Comparison of ENCODE assay signal across 9 mouse cellular contexts in genomic region chr8:115186882-115187281, GRCm38 (mm10).
DNase-seq lines count a peak whose midpoint lies in the region; ATAC-seq and TF ChIP-seq lines count a peak whose summit lies in the region.
"Had no signal": no experiment of that assay in that cellular context is flagged by ENCODE, and none has a peak within 500 bp of the region (broad histone marks: within the 10 kb centered on the region; RNA-seq: fewer than 3 reads in every experiment).

No protein-coding gene starts in this region.

- 0 out of 2 replicates have a peak, but pooled peaks have one; percentile 35 for ATAC-seq in hindbrain, postnatal 0 days
- no peak for ATAC-seq in hindbrain, embryonic 12.5 days (ENCODE audit: low FRiP score)
- ATAC-seq in forebrain, embryonic 15.5 days (replicated peaks): peak; percentile 78

- peak; percentile 58 for DNase-seq in hindbrain, postnatal 0 days (ENCODE audit: low spot score)
- peak; percentile 82 for DNase-seq in embryo, embryonic 10 days (ENCODE audit: low spot score)
- DNase-seq in kidney, postnatal 4 days: peak; percentile 27 to 42
- DNase-seq in right cerebral cortex, adult 2 months (ENCODE audit: low spot score in 2 of 2): no peak
- DNase-seq in cerebellum, adult 11-12 months: no peak
- no peak for DNase-seq in layer of hippocampus, adult 2 months (ENCODE audit: low spot score in 2 of 2)
- DNase-seq: heart, adult 2 months had no signal

- 33% methylated on average over 1 of the region's 2 CpGs for WGBS in hindbrain, postnatal 0 days
- 3% methylated on average over 2 of the region's 2 CpGs for WGBS in hindbrain, embryonic 12.5 days
- 12% methylated on average over 2 of the region's 2 CpGs for WGBS in forebrain, embryonic 15.5 days

- H3K9ac ChIP-seq in hindbrain, postnatal 0 days (replicated peaks; ENCODE audit: low read length): no peak overlapping the region
- no peak overlapping the region for H3K9ac ChIP-seq in hindbrain, embryonic 12.5 days
- H3K9ac ChIP-seq in forebrain, embryonic 15.5 days (replicated peaks): no peak overlapping the region

- H3K9me3 ChIP-seq in hindbrain, postnatal 0 days (ENCODE audit: low read length): no peaks in the 10 kb centered on the region
- no peaks in the 10 kb centered on the region for H3K9me3 ChIP-seq in hindbrain, embryonic 12.5 days (replicated peaks)
- no peaks in the 10 kb centered on the region for H3K9me3 ChIP-seq in forebrain, embryonic 15.5 days

- H3K36me3 ChIP-seq in hindbrain, postnatal 0 days (ENCODE audit: insufficient read depth, low read length): no peaks in the 10 kb centered on the region
- H3K36me3 ChIP-seq in hindbrain, embryonic 12.5 days: no peaks in the 10 kb centered on the region
- no peaks in the 10 kb centered on the region for H3K36me3 ChIP-seq in forebrain, embryonic 15.5 days

- no peak overlapping the region for H3K4me3 ChIP-seq in hindbrain, postnatal 0 days (ENCODE audit: low read length)
- no peak overlapping the region for H3K4me3 ChIP-seq in hindbrain, embryonic 12.5 days
- no peak overlapping the region for H3K4me3 ChIP-seq in forebrain, embryonic 15.5 days
- H3K4me3 ChIP-seq in layer of hippocampus, adult 2 months: no peak overlapping the region
- H3K4me3 ChIP-seq: heart, adult 2 months had no signal

- no peak overlapping the region for H3K4me2 ChIP-seq in hindbrain, postnatal 0 days (ENCODE audit: low read depth, low read length)
- H3K4me2 ChIP-seq in hindbrain, embryonic 12.5 days (replicated peaks): no peak overlapping the region
- H3K4me2 ChIP-seq in forebrain, embryonic 15.5 days (replicated peaks): no peak overlapping the region

- H3K27ac ChIP-seq in hindbrain, postnatal 0 days: no peak overlapping the region
- no peak overlapping the region for H3K27ac ChIP-seq in hindbrain, embryonic 12.5 days
- no peak overlapping the region for H3K27ac ChIP-seq in forebrain, embryonic 15.5 days (replicated peaks)
- no peak overlapping the region for H3K27ac ChIP-seq in layer of hippocampus, adult 2 months
- H3K27ac ChIP-seq: heart, adult 2 months had no signal

- no peak for TF ChIP-seq CTCF in hindbrain, postnatal 0 days (IDR thresholded peaks at IDR 0.05; ENCODE audit: low read depth)
- no peak for TF ChIP-seq CTCF in layer of hippocampus, adult 2 months (conservative IDR thresholded peaks at IDR 0.05)

- no peaks in the 10 kb centered on the region for H3K27me3 ChIP-seq in hindbrain, postnatal 0 days (ENCODE audit: insufficient read depth, low read length)
- H3K27me3 ChIP-seq in hindbrain, embryonic 12.5 days: no peaks in the 10 kb centered on the region
- no peaks in the 10 kb centered on the region for H3K27me3 ChIP-seq in forebrain, embryonic 15.5 days

- H3K4me1 ChIP-seq in hindbrain, postnatal 0 days (ENCODE audit: insufficient read depth, low read length): no peaks in the 10 kb centered on the region
- H3K4me1 ChIP-seq in hindbrain, embryonic 12.5 days: peaks cover 13% of the 10 kb centered on the region
- H3K4me1 ChIP-seq in forebrain, embryonic 15.5 days: peaks cover 6% of the 10 kb centered on the region; the same call in 1 of the 2 replicates

Comparison
In these comparisons a context has a peak if more than half of its experiments do, and no peak if none do; other contexts are left out.
1. DNase-seq: peak in hindbrain, postnatal 0 days (single experiment), embryo, embryonic 10 days (single experiment) and kidney, postnatal 4 days (2 of 2); none in right cerebral cortex, adult 2 months (0 of 2), cerebellum, adult 11-12 months (single experiment) and layer of hippocampus, adult 2 months (0 of 2).